Mouse (Mus musculus) CH12.LX (cell line): Measurements from ENCODE around the gene Amh.

Source experiments
- CTCF ChIP-seq, 2 experiments: IDR thresholded peaks in 1 of 2; conservative IDR thresholded peaks in 1 of 2; 2 replicates each; pipeline ENCODE4 v1.5.1; 2011 to 2012; ENCODE audit warnings: low read depth in 2 of 2, low read length in 2 of 2, improper control_type of control experiment in 1 of 2, inconsistent platforms in 1 of 2, mild to moderate bottlenecking in 1 of 2, moderate library complexity in 1 of 2
- HCFC1 ChIP-seq: IDR thresholded peaks from 2 replicates; pipeline ENCODE4 v1.6.1; 2012; ENCODE audit warnings: low read depth, mild to moderate bottlenecking, inconsistent platforms, low read length, improper control_type of control experiment
- MAFK ChIP-seq: IDR thresholded peaks from 2 replicates; pipeline ENCODE4 v1.6.1; 2011; ENCODE audit warnings: low read length, improper control_type of control experiment; ENCODE audit not compliant: insufficient replicate concordance
- POLR2A ChIP-seq: IDR thresholded peaks from 2 replicates; pipeline ENCODE4 v1.6.1; 2011; ENCODE audit warnings: low read depth, mild to moderate bottlenecking, improper control_type of control experiment, low read length
- RAD21 ChIP-seq: IDR thresholded peaks from 2 replicates; pipeline ENCODE4 v1.6.1; 2011; ENCODE audit warnings: low read depth, mild to moderate bottlenecking, low read length, improper control_type of control experiment, moderate library complexity
- USF2 ChIP-seq: conservative IDR thresholded peaks from 2 replicates; pipeline ENCODE4 v1.6.1; 2011; ENCODE audit warnings: low read depth, low read length, improper control_type of control experiment
- ZC3H11A ChIP-seq: IDR thresholded peaks from 2 replicates; pipeline ENCODE4 v1.6.1; 2012; ENCODE audit warnings: low read depth, mild to moderate bottlenecking, inconsistent platforms, low read length, improper control_type of control experiment

DNA sequence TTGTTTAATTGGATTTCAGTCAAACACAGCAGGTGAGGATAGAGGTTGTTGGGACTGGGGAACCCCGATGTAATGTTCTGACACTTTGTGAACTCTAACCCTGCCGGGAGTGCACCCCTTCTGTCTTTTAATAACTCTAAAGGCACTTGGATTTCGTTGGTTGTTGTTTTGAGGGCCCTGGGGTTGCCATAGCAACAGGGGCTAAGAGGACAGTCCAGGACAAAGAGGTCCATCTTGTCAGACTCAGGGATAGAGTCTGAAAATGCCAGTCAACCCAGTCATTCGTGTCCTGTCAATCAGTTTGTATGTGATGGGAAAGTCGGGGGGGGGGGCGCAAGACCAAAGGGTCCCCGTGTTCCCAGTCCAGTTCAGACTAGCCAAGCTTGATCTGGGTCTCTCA lies 27.8 kb downstream of the Amh start:
- TF ChIP-seq ZC3H11A (no peak), HCFC1 (no peak), CTCF (conservative IDR thresholded peaks at IDR 0.05 in 1 of 2, IDR thresholded peaks at IDR 0.05 in 1 of 2; ENCODE audit: low read depth in 2 of 2, low read length in 2 of 2) (no peak), USF2 (no peak), POLR2A (no peak), RAD21 (no peak), MAFK (no peak)
